Mouse (Mus musculus): ENCODE measurements at regions not wholly inside any gene's neighbourhood (a gene's known extent, or its start where the extent isn't known, plus 50 kb on each side); places are given as distances from the start of the nearest gene placed in this dataset.
"Not testable (repeated sequence)": the region's sequence is repeated elsewhere in the genome, so short reads cannot be mapped to it uniquely, and the experiment has no call there.

DNA sequence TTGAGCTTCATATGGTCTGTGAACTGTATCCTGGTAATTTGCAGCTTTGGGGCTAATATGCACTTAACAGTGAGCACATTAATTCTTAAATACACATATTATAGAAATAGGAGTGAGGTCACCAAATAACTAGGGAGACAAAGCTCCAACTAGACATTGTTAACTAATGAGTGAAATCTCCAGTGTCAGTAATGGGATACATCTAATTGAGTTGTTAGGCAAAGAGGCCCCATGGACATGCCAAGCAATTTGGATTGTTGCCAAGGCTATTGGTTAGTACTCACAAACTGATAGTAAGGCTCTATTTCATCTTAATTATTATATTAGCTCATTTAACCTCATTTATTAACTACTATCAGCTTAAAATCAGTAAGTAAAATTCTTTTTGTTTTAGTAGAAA is 698.5 kb downstream of the Triml1 start:
- no peak for DNase-seq (ENCODE audit: low spot score)

DNA sequence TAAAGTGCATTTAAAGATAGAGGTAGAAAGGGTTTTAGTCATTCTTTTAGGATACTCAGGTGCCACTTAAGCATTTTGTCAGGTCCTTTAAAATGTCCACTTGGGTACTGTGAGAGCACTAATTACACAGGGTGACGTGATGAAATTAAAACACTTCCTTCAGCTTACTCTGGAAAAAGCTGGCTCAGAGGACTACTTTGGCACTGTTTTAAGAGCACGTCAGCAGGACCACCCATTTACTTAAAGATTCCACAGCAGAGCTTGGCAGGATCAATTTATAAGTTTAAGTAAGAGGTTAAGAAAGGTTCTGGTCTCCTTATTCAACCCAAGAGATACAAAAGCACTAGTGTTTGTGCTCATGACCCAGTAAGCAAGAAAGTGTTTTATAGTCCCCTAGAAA is 738.7 kb downstream of the Triml1 start:
- no peak for DNase-seq (ENCODE audit: low spot score)

DNA sequence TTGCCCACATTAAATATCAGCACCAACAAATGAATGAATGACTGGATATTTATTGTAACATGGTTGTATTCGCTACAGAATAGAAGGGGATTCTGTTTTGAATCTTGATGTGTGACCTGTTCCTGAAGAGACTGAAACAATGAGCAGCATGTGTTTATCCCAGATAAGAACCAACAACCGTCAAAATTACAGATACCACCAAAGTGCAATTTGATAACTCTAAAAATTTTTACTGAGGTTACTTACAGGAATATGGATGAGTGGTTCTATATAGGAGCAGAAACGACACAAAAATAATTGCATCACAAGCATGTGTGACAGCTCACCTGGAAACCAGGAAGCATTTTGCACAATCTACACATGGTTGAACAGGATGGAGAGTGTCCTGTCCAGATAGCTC is 744.4 kb downstream of the Triml1 start:
- no peak for DNase-seq (ENCODE audit: low spot score)

DNA sequence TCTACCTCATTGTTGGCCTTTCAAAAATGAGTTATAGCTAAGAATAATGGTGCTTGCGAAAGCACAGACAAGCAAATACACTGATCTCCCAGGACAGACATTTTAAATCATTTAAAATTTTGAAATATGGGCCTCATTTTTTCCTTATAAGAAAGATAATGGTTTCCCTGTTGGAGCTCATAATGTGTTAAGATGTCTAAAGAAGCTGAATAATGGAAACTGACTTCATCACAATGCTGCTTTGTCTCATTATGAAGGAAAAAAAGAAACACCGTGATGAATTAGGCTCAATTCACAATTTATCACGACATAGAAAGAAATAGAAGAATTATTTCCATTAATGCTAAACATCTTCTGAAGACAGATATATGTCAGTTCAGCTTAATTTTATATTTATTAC is 752.5 kb downstream of the Triml1 start:
- DNase-seq (ENCODE audit: low spot score) = no peak

DNA sequence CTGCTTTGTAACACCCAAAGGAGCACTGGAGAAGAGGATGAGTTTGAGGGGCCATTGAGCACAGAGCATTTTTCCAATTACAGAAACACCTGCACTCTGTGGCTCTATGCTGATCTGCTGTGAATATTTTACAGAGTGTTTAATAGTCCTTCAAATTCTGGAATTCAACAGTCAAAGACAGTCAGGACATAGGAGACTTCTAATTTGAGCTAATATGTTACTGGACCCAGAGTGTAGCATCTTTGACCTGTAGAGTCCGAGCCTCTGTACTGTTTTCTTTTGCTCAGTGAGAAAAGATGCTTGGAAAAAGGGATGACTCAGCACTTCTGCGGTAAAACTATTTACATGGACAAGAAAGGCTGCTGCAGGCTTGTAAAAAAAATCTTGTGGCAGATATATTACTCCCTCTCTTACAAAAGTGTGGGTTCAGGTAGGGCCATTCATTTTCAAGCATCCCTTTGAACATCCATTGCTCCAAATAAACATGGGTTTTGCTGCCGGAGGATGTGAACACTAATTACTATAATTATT is 793.1 kb downstream of the Triml1 start:
- DNase-seq (ENCODE audit: low spot score) = no peak

DNA sequence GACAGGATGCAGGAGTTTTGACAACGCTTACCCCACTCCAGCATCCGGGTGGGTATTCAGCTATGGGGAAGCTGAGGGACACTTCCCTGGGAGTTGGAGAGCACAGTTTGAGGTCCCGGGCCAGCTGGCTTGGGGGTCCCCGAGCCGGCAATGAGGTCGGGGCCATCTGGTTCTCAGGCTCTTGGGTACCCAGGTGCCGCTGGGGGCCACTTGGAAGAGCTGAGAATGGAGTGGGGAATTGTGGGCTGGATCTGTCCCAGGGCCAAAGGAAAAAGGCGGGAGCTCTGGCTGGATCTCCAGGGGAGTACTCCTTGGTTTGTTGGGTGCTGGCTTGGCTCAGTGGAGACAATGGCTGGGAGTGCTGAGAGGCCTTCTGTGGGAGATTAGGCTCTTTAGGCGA is 806.6 kb downstream of the Triml1 start:
- DNase-seq (ENCODE audit: low spot score) = no peak

DNA sequence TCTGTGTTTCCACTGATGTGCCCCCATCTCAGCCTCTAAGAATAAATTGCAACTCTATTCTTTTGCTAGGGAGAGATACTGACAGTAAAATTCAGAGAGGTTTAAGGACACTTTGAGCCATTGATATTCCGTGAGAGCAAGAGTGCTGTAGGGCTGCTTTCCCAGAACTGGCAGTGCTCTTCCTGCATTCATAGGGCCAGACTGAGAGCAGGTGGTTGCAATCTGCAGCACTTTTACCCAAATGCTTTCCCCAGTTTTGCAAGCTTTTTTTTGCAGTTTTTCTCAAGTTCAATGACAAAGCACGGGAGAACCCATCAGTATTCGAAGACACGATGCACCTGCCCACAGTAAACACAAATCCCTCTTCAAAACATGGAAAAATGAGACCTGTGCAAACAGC is 816.6 kb downstream of the Triml1 start:
- DNase-seq (ENCODE audit: low spot score) = no peak

DNA sequence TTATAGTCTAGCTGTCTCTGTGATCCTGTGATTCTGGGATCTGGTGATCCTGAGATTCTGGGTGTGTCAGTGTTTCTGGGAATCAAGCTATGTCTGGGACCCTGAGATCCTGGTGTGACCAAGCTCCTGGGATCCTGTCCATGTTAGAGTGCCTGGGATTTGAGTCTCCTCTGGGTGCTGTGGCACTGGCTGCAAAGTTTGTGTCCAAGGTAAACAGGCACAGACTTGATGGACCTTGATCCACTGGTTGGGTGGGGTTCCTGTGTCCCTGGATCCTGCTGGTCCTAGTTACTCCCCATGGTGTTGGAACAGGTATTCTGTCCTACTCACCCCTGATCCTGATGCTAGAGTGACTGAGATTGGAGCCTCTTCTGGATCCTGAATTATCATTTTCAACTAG is 818.4 kb downstream of the Triml1 start:
- no peak for DNase-seq (ENCODE audit: low spot score)

DNA sequence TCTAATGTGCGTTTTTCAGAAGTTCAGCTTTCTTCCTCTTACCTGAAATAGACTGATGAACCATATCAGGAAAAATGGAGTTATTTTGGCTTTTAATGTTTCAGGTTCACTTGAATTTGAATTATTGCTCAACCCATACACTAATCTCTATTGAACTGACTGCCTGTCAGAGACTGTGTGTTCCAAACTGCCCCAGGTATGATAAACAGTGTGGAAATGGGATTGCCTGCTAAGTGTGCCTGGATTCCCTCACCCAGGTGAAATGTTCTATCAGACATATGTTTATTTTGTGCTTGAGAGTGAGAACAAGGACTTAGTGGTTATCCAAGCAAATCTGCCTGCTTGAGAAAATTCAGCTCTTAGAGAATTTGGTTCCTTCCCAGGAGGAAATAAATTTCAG is 830.2 kb downstream of the Triml1 start:
- no peak for DNase-seq (ENCODE audit: low spot score)

DNA sequence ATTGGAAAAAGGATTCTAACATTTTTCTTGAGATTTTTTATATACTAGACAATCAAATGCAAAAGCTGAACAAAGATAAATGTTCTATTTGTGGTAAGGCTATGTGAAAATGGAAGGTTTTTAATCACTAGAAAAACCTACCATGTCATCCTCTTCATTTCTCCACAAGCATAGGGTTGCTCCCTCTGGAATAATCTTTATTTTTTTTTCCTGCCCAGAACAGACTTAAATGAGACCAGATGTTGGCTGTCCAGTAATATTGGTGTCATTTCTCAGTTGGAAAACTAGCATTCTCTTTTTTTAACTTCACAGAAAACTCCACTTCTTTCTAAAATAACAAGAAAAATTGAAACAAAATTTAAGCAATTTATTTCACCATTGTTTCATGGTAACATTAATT is 849.9 kb downstream of the Triml1 start:
- no peak for DNase-seq (ENCODE audit: low spot score)

DNA sequence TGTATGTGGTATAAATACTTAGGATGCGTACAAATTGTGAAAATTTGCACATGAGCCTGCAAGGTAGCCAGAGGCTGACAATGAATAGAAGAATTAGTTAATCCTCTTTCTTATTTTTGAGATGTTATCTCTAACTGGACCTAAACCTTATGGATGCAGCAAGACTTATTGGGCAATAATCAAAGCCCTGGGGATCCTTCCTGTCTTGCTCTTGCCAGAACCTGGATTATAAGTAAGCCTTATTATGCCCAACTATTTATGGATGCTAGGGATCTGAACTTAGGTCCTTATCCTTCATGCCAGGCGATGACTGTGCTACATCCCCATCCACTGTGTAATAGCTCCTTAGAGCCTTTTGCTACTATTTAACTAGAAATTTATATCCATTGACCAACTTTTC is 859.3 kb downstream of the Triml1 start:
- DNase-seq (ENCODE audit: low spot score) = no peak

DNA sequence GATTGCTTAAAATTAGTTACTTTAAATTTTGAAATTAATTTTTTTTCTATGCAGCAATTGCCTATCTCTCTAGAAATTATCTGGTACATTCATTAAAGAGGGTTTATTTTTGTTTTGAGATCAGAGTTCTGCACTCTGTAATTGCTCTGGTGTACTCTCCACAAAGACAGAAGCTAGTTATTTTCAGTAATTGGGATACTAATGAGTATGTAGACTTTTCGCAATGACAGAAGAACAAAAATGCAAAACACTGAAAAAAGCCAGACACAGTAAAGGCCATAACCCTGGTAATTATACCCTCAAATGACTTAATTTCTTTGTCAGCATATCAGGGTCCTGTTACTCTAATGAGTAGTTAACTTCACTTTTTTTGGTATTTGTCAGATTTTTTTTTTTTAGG is 836.5 kb upstream of the Frg1 start:
- DNase-seq (ENCODE audit: low spot score) = no peak

DNA sequence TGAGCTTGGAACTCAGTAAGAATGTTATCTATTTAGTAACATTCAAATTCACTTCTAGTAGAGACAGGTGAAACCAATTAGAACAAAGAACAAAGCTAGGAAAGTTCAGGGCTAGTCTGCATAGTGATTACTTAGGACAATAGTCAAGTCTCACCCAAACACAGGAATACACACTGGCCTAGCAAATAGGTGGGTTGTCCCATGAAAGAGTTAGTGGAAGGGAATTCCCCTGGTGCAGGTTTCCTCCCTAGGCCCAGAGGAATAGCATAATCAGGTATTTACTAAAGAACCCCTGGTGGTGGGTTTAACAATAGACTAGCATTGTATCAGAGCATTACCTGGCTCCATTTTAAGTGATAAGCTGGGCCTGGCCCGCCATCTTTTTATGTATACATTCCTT is 825.4 kb upstream of the Frg1 start:
- DNase-seq (ENCODE audit: low spot score) = not testable (repeated sequence)

DNA sequence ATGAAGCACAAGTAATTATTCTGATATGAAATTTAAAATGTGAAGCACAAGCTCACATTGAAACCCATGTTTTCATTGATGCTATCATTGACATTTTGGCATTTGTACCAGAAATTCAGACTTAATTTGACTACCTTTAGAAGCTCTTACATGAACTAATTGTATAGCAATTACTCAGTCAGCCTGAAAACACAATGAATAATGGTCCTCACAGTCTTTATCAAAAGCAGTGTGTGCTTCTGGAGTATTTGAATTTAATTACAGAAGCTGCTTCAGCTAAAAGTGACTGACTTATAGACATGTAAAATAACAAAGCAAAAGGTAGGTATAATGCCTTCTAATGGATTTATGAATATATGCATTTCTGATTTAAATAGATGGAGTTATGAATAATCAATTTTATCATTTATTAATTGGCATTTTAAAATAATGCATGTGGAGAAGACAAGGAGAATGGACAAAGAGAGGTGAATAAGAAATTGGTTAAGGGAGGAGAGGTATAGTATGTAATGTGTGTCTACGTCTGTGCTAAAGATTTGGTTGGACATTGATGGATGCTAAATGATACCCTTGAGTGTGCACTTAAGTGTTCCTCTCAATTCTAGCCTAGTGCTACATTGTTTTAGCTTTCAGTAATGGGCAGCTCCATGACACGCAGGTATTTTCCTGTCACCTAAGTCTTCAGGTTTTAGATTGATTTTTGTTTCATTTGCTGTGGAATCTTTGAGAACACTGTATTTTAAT is 803.2 kb upstream of the Frg1 start:
- DNase-seq (ENCODE audit: low spot score) = no peak

DNA sequence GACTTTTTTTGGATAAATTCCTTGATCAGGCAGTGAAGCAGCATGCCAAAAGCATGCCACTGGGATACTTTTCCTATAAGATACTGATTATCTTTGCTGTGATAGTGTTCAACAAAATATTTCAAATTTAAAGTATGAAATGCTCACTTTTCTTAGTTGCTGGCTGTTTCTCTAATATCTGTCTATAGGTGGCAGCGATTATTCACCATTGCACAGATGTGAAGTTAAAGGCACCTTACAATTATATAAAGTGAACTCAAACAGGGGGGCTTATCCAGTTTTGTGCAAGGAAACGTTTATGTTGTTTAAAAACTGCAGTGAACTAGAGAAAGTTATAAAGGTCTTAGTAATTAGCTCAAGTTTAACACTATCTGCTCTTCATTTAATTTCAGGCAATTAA is 794.1 kb upstream of the Frg1 start:
- no peak for DNase-seq (ENCODE audit: low spot score)

DNA sequence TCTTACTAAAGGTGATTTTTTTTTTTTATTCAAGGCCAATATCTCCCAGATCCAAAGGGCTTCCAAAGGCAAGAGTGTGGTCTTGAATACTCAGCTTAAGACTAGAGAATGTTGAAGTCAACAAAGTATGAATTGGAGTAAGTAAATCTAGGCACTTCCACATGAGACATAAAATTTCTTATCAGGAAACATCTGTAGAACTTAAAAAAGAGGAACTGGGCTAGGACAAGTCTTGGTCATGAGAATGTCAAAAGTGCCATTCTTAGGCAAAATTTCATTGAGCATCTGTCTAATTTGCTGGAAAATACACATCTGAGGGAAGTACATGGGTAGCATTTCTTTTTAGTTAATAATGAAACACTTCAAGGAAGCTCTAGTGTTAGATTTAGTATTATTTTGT is 793.1 kb upstream of the Frg1 start:
- no peak for DNase-seq (ENCODE audit: low spot score)

DNA sequence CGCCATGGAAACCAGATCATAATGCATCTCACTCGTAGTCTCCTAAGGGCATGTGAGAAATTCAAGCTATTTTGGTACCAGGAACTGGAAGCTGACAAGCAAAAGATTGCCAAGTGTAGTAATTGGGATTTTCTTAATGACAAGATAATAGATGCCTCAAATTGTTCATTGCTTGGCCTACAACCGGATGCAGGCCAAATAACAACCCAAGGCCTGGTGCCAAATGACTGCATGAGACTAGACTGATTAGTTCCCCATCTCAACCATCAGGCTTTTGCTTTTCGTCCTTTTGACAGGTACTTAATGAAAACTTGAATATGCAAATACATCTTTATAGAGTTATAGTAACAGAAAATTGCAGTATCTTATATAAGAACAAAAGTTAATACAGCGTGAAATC is 780.4 kb upstream of the Frg1 start:
- DNase-seq (ENCODE audit: low spot score) = no peak

DNA sequence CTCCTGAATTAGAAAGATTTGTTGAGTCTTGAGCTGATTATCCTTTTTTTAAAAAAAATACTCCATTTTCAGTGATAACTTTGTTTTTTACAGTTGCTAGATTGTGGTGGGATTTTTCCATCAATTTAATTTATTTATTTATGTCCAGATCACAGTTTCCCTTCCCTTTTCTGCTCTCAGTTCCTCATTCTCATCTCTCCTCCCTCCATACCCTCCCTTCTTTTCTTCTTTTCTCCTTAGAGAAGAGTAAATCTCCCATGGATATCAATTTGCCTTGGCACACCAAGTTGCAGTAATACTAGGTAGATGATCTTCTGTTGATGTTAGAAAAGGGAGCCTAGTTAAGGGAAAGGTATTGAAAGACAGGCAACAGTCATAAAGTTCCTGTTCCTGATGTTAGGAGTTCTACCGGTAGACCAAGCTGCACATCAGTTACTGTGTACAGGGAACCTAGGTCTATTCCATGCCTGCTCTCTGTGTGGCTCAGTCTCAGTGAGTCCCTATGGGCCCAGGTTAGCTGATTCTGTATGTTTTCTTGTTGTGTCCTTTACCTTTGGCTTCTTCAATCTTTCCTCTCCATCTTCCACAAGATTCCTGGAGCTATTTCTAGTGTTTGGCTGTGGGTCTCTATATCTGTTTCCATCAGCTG is 777.2 kb upstream of the Frg1 start:
- DNase-seq (ENCODE audit: low spot score) = no peak

DNA sequence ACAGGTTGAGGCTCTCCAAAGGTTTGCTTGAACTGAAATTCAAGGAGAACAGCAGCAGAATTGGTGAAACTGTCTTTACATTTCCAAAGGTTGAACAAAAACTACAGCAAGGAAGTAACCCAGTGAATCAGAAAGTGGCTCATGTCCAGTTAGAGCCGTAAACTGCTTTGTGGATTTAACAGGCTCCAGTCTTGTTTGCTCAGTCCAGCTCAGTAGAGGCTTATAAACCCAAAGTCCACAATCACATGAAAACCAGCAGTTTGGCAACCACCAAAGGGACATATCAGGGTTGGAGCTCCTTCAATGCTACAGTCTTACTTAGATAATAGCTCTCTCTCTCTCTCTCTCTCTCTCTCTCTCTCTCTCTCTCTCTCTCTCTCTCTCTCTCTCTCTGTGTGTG is 770.2 kb upstream of the Frg1 start:
- DNase-seq (ENCODE audit: low spot score) = no peak

DNA sequence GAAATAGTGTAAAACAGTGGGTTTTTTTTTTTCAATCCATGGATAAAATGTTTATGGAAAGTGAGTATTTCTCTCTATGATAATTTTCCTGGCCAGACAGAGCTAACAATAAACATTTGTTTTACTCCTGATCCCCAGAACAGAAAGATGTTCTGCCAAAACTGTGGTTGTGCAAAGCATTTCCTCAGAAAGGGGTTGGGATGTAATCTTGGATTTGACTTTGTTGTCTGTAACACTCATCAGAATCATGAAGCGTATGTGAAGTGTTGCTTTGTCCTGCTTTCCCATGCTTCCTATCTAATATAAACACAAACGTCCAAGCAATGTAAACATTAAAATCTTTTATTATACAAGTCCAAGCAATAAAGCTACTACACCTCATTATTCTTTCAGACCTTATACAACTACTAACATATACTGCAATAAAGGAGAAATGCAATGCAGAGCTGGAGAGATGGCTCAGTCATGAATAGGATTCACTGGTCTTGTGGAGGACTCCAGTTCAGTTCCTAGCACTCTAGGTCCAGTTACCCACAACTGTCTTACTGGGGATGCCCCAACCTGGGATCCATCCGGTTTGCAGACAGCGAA is 766.5 kb upstream of the Frg1 start:
- DNase-seq (ENCODE audit: low spot score) = no peak

DNA sequence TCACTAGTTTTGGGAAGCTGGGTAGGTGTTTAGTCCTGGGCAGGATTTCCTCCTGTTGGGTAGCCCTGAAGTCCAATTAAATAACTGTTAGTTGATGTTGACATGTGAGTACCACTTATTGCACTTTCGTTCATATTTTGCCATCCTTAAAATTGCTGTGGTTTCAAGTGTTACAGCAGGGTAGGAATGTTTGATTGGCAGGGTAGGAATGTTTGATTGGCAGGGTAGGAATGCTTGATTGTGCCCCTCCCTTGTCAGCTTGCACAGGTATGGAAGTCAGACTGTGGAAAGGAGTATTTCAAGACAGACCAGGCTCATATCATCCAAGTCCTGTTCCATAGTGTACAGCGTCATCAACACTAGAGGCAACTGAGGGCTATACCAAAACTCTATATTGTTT is 745.6 kb upstream of the Frg1 start:
- no peak for DNase-seq (ENCODE audit: low spot score)

DNA sequence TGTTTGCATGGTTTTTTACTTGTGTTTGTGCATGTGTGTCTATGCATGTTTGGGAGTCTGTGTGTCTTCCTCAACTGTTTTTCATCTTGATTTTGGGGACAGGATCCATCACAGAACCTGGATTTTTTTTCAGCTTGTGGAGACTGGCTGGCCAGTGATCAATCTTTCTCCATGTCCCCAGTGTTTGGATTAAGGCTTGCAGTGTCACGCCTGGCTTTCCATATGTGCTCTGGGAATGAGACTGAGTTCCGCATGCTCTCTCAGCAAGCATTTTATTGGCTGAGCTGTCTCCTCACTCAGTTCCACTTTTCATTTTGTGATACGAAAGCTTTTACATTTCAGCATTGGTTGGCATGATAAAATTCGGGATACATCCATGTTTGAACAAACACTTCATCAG is 740.1 kb upstream of the Frg1 start:
- no peak for DNase-seq (ENCODE audit: low spot score)

DNA sequence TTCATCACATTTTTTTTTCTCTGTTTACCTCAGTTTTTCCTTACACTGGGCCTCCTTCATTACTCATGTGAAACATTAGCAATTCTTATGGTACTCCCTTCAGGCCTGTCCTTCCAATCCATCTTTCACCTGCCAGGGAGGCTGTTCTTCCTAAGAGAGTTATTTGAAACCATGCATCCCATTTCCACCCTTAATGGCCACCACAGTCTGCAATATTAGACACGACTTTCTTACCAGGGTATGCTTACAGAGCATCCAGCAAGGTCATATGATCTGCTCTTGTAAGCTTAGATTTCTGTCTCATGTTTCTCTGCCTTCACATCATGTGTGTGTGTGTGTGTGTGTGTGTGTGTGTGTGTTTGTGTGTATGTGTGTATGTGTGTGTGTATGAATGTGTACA is 739.7 kb upstream of the Frg1 start:
- no peak for DNase-seq (ENCODE audit: low spot score)

DNA sequence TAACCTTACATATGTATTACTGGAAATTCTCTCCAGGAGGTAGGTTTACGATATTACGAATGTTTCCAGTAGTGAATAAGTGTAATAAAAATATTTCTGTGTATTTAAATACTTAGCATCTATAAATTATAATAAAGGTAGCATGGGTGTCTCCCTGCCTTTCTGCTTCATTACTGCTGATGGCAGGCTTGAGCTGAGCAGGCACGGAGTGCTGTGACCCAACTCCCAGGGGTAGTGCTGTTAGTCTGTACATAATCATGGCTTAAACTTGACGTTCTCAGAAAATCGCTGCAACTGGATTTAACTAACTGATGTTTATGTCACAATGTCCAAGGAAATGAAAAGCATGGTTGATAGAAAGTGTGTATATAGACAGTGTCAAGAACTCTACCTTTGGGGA is 727.8 kb upstream of the Frg1 start:
- DNase-seq (ENCODE audit: low spot score) = no peak

Data from MN1 (cell line).